Mouse (Mus musculus) CD4-positive, CD25-positive, alpha-beta regulatory T cell, adult 2 months (primary cell): ENCODE measurements around the gene Gli3.

ENCODE experiments used
- DNase-seq: peaks from one replicate; pipeline ENCODE4 v3.0.0-alpha.2; 2012; ENCODE audit warnings: low read depth, low spot score

The Gli3 gene

DNA sequence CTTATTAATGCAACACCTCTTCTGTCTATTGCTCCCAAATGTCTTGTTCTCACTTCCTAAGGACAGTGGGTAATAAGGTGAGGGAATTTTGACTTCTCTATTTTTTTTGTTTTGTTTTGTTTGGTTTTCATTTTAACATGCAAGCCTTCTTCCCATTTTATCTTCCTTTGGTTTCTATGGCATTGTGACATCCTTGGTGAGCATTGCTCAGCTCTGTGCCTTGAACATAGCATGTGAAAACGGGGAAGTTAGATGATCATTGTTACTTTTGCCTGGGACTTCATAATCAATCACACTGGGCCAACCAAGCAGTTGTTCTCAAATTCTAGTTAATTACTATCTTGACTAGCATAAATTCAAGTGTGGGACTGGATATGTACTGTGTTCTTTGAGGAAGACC lies 258.4 kb downstream of the Gli3 start:
- DNase-seq, result no peak

DNA sequence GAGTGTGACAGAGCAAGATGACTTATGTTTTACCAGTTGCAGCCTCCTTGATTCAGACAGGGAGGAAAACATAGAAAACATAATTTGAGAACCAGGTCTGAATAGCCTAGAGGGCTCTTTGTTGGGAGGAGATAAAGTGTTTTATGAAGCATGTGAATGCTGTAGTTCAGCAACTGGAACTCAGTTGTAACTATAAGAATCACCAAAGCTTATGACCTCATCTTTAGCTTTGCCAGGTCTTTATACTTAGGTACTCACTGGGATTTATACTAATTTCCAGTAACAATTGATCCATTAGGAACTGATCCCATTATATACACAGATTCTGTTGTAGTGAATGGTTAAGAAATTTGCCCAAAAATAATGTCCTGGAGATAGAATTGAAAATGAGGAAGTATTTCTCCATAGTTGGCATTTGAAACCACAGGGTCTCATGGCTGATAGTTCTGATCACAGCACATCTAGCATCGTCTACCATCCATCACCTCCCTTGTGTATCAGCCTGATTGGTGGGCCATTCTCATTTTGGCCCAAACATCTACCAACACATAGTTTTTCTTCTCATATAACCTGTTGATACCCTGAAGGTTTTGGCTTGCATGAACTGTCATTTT lies 259.8 kb downstream of the Gli3 start:
- DNase-seq, result no peak

DNA sequence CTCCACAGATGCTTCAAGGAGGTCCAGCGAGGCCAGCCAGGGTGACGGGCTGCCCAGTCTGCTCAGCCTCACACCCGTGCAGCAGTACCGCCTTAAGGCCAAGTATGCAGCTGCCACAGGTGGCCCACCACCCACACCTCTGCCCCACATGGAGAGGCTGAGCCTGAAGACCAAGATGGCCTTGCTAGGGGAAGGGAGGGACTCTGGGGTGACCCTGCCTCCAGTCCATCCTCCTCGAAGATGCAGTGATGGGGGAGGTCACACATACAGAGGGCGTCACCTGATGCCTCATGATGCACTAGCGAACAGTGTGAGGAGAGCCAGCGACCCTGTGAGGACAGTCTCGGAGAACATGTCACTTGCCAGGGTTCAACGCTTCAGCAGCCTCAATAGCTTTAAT lies 261.7 kb downstream of the Gli3 start:
- DNase-seq, result no peak

DNA sequence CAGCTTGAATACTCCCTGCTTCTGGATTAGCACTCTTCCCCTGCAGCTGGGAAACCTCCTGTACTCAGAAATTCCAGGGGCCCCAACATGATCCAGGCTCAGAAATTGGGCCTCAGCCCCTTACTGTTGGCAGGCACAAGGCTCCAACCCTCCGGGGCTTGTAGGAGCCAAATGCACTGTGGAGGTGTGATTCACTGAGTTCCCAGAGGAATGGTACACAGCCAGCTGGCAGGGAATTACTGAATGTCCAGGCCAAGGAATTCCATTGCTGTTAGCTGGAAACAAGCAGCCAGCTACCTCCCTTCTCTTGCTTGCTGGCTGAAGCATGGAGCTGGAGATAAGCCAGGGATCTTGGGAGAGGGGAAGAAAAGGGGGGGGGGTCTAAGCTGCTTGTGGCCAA lies 278.7 kb downstream of the Gli3 start:
- no peak for DNase-seq

DNA sequence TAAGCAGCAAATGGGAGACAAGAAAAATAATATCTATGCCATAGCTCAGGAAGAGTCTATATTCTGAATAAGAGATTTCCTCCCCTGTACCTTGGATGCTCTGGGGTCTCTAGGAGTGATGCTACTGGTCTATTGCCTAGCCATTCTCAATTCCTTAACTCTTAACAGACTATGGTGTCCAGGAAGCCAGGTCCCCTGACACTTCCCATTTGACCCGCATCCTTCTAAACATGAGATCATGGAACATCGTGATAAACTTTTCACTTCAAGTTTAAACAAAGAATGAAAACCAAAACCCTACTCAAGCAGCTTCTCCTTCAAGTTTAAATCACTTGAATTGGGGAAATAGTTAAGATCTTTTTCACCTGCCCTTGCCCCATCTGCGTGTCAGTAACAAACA lies 279.3 kb downstream of the Gli3 start:
- DNase-seq, result no peak

DNA sequence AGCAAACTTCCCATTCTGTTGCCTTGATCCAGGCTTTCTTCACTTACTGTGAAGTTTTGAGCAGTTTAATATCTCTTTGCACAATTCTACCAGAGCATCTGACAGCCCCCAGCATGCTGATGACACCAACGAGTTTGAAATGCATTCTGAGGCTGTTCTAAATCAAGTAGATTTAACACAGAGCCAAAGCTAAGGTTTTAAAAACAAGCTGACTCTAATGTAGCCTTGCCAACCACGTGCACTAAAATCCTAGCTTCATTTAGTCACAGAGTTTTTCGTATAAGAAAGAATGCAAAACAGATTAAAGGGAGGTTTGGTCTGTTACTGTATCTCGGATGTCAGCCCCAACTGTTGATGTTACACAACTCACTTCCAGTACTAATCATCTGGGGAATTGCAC lies 279.7 kb downstream of the Gli3 start:
- no peak for DNase-seq

DNA sequence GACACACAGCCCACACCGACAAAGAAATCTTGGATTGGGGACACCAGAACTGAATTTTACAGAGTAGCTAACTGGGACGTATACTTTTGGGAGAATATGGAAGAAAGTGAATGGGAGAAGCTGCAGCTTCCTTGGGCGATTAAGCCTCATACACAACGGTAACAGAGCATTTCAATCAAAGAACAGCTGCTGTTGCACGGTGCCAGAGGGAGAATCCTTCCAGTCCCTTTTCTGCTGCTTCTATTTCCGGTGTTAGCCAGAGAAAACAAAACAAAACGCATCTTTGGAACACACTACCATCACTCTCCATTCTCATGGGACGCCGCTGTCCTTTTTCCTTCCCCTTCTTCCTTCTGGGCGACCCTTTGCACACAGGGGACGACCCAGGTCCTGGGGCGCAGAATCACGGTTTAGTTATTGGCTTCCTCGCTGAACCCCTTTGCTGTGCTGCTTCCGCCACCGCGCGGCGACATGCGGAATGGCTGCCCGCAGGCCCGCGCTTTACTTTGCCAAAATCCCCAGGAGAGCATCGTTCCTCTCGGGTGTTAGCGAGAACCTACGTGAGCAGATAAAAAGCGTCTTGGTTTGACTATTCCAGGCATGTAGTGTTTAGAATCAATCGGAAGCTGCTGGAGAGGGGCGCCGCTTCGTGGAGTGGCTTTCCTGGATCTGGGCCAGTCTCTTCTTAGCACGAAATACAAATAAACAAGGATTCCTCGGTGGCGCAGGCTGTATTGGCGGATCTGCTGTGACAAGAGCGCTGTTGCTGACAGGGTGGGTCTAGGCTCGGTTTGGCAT lies 296.0 kb downstream of the Gli3 start:
- peak; percentile 62 for DNase-seq

DNA sequence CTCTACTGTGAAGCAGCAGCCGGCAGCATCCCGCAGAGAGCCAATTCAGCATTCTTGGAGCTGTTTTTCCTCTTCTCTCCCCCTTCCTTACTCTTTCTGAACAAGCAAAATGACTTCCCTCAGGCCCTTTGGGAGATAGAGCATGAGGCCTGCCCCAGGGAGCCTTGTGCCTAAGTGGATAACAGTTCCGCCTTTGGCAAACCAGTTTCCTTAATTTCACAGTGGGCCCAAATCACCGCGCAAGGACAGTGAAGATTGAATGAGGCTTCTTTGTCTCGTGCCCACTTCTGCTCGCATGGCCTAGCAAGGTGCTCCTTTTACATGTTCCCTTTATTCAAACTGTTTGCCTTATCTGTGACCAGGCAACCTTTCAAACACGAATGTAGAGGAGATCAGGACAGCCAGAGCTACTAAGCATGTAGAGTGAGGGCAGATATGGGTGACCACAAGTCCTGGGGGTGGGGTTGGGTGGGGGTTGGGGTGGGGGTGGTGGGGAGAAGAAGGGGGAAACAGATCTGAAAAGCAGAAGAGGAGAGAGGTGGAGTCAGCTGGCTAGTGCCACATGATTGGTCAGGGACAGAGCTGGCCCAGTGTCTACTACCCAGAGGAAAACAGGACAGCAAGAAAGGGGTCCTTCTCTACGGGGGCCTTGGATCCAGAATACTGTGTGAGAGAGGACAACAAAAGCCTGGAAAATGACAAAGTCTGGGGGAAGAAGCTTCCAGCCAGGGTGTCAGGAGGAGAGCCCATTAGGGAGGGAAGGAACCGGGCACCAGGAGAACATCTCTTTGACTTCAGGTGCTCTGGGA lies 296.8 kb downstream of the Gli3 start:
- DNase-seq, result no peak

DNA sequence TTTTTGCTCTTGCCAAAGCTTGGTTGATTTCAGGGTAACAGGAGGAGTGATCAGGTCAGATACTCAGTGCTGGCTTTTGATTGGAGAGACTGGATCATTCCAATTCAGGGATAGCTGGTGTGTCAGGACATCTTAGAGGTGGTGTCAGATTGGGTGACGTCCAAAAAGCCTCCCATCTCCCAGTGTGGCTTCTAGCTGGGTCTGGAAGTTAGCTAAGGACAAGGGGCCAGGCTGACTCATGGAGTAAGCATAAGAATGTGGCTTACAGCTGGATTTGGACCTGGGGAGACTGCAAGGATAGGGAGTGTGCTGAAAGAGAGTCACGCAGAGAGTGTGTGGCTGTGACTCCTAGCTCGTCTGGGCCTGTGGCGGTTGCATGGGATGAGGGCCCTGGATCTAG lies 299.3 kb downstream of the Gli3 start:
- DNase-seq, result no peak

DNA sequence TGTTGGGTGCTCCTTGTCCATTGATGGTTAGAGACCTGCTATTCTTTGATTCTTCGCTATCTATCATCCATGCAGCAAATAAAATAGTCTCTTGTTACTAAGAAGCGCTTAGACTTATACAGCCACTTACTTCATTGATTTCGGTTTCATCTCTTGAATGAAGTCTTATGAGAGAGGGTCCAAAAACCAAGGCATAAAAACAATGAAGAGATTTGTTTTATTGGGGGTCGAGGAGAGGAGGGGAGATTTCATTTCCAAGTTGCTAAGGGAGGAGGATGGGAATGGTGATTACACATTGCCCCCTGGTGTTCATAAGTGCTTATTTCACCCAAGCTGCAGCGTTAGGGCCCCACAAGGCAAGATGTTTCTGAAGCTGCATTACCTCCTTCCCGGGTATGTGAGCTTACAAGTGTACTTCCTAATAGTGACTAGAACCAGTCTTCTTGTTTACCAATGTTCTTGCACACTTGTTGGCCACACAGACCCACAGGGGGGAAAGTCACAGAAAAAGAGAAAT lies 299.9 kb downstream of the Gli3 start:
- DNase-seq, result peak; percentile 34

DNA sequence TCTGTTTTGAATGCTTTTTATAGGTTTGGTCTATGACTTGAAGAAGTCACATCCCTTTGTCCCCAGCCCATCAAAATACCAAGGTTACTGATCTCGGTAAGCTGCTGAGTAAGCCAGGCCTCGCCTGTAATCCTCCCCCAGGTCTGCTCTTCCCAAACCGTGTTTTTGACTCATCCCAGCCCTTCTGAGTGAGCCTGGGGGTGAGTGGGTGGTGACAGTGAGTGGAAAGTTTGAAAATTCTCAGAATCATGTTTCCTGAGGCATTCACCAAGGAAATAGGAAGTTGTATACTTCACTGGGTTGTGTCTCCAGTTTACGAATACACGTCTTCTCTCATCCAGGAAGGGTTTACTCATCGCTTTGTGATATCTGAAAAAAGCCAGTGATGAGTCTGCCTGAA lies 314.6 kb downstream of the Gli3 start:
- no peak for DNase-seq
